Mouse (Mus musculus) R1 (cell line): ENCODE results near the gene Abcc5.
"Not testable (repeated sequence)": the region's sequence is repeated elsewhere in the genome, so short reads cannot be mapped to it uniquely, and the experiment has no call there.

ENCODE experiments used
- DNase-seq: peaks from one replicate; pipeline ENCODE4 v3.0.0-alpha.2; 2018; ENCODE audit warnings: low read depth, low spot score

Abcc5 gene

GRCm38 (mm10) chr16:20425855-20426598 is at the start of gene Abcc5:
Gene Abcc5 (minus strand): TSS chr16:20426394.
- DNase-seq = peak; percentile 95

- DNase-seq = peak; percentile 80
Measured at GRCm38 (mm10) chr16:20475335-20475734, 49.1 kb upstream of the Abcc5 start.

GRCm38 (mm10) chr16:20474786-20475185 is 48.6 kb upstream of the Abcc5 start:
- DNase-seq = peak; percentile 81

- DNase-seq = no peak
Measured at GRCm38 (mm10) chr16:20474211-20474610, 48.0 kb upstream of the Abcc5 start.

- DNase-seq = peak; percentile 62
Measured at GRCm38 (mm10) chr16:20473748-20474147, 47.6 kb upstream of the Abcc5 start.

- DNase-seq = no peak
Measured at GRCm38 (mm10) chr16:20471686-20472085, 45.5 kb upstream of the Abcc5 start.

- DNase-seq = no peak
Measured at GRCm38 (mm10) chr16:20470981-20471380, 44.8 kb upstream of the Abcc5 start.

GRCm38 (mm10) chr16:20464725-20465124 is 38.5 kb upstream of the Abcc5 start:
- DNase-seq = no peak

GRCm38 (mm10) chr16:20458736-20459135 is 32.5 kb upstream of the Abcc5 start:
- not testable (repeated sequence) for DNase-seq

GRCm38 (mm10) chr16:20456106-20456505 is 29.9 kb upstream of the Abcc5 start:
- DNase-seq = peak; percentile 52

- DNase-seq = peak; percentile 98
Measured at GRCm38 (mm10) chr16:20454155-20454654, 28.0 kb upstream of the Abcc5 start.

GRCm38 (mm10) chr16:20451774-20452173 is 25.6 kb upstream of the Abcc5 start:
- peak; percentile 70 for DNase-seq

GRCm38 (mm10) chr16:20445871-20446270 is 19.7 kb upstream of the Abcc5 start:
- no peak for DNase-seq

- DNase-seq = no peak
Measured at GRCm38 (mm10) chr16:20444831-20445388, 18.7 kb upstream of the Abcc5 start.

GRCm38 (mm10) chr16:20442871-20443270 is 16.7 kb upstream of the Abcc5 start:
- DNase-seq = no peak

- no peak for DNase-seq
Measured at GRCm38 (mm10) chr16:20438673-20439415, 12.7 kb upstream of the Abcc5 start.

GRCm38 (mm10) chr16:20438046-20438445 is 11.9 kb upstream of the Abcc5 start:
- not testable (repeated sequence) for DNase-seq

GRCm38 (mm10) chr16:20436281-20436680 is 10.1 kb upstream of the Abcc5 start:
- DNase-seq = no peak

GRCm38 (mm10) chr16:20429328-20429727 is 3.1 kb upstream of the Abcc5 start:
- no peak for DNase-seq

GRCm38 (mm10) chr16:20427566-20427965 is 1.4 kb upstream of the Abcc5 start:
- peak; percentile 63 for DNase-seq

GRCm38 (mm10) chr16:20424719-20425650 is 1.2 kb downstream of the Abcc5 start:
- DNase-seq = no peak
